9 mouse cellular contexts compared by ENCODE assay signal in genomic region chr6:61063129-61063528, GRCm38 (mm10).
A peak's percentile ranks its signal among the peaks of the same experiment; 100 is the strongest.
DNase-seq lines count a peak whose midpoint lies in the region; ATAC-seq lines count a peak whose summit lies in the region.
"Had no signal": no experiment of that assay in that cellular context is flagged by ENCODE, and none has a peak within 500 bp of the region (broad histone marks: within the 10 kb centered on the region; RNA-seq: fewer than 3 reads in every experiment).

No protein-coding gene starts in this region.

- DNase-seq in frontal cortex, postnatal 10 days (ENCODE audit: low spot score in 2 of 2) = no peak
- peak; percentile 37 for DNase-seq in testis, postnatal 10 days (ENCODE audit: low spot score)
- DNase-seq in testis, postnatal 14 days (ENCODE audit: low spot score) = no peak
- DNase-seq in embryonic facial prominence, embryonic 10.5 days (ENCODE audit: low spot score) = peak; percentile 26
- DNase-seq in gastrocnemius, adult 8-10 months (ENCODE audit: low spot score in 2 of 2) = no peak

- peak; percentile 90 for ATAC-seq in frontal cortex, adult (ENCODE audit: low TSS enrichment)
- ATAC-seq in megakaryocyte progenitor cell, adult 5-6 weeks (replicated peaks; ENCODE audit: poor library complexity) = 0 out of 2 replicates have a peak, but pooled peaks have one; percentile 34
- no peak for ATAC-seq in forebrain, embryonic 13.5 days

- no peak overlapping the region for H3K4me3 ChIP-seq in embryonic facial prominence, embryonic 10.5 days
- no peak overlapping the region for H3K4me3 ChIP-seq in forebrain, embryonic 13.5 days
- H3K4me3 ChIP-seq: limb, embryonic 12.5 days had no signal

- H3K9me3 ChIP-seq in embryonic facial prominence, embryonic 10.5 days = no peaks in the 10 kb centered on the region
- H3K9me3 ChIP-seq in forebrain, embryonic 13.5 days (replicated peaks) = no peaks in the 10 kb centered on the region
- H3K9me3 ChIP-seq: limb, embryonic 12.5 days had no signal

- no peaks in the 10 kb centered on the region for H3K36me3 ChIP-seq in embryonic facial prominence, embryonic 10.5 days (replicated peaks)
- no peaks in the 10 kb centered on the region for H3K36me3 ChIP-seq in forebrain, embryonic 13.5 days (ENCODE audit: poor library complexity, severe bottlenecking)
- H3K36me3 ChIP-seq: limb, embryonic 12.5 days had no signal

- no peaks in the 10 kb centered on the region for H3K27me3 ChIP-seq in embryonic facial prominence, embryonic 10.5 days (replicated peaks; ENCODE audit: low read depth, poor library complexity, severe bottlenecking)
- H3K27me3 ChIP-seq in forebrain, embryonic 13.5 days = no peaks in the 10 kb centered on the region
- H3K27me3 ChIP-seq: limb, embryonic 12.5 days had no signal

- H3K4me1 ChIP-seq in embryonic facial prominence, embryonic 10.5 days = peaks cover 40% of the 10 kb centered on the region
- H3K4me1 ChIP-seq in forebrain, embryonic 13.5 days = peaks cover 26% of the 10 kb centered on the region

- H3K9ac ChIP-seq in forebrain, embryonic 13.5 days = no peak overlapping the region
- H3K9ac ChIP-seq: limb, embryonic 12.5 days had no signal

- 42% methylated on average over 4 of the region's 4 CpGs for WGBS in embryonic facial prominence, embryonic 10.5 days
- 36% methylated on average over 4 of the region's 4 CpGs for WGBS in forebrain, embryonic 13.5 days

- no peak overlapping the region for H3K4me2 ChIP-seq in forebrain, embryonic 13.5 days
- H3K4me2 ChIP-seq: limb, embryonic 12.5 days had no signal

- H3K27ac ChIP-seq in embryonic facial prominence, embryonic 10.5 days (replicated peaks) = no peak overlapping the region
- no peak overlapping the region for H3K27ac ChIP-seq in forebrain, embryonic 13.5 days
- H3K27ac ChIP-seq: limb, embryonic 12.5 days had no signal

Comparison
In these comparisons a context has a peak if more than half of its experiments do, and no peak if none do; other contexts are left out.
1. DNase-seq: peak in testis, postnatal 10 days (single experiment) and embryonic facial prominence, embryonic 10.5 days (single experiment); none in frontal cortex, postnatal 10 days (0 of 2), testis, postnatal 14 days (single experiment) and gastrocnemius, adult 8-10 months (0 of 2).